9 mouse cellular contexts compared by ENCODE assay signal in genomic region chr7:66929263-66929662, GRCm38 (mm10).
DNase-seq lines count a peak whose midpoint lies in the region; ATAC-seq and TF ChIP-seq lines count a peak whose summit lies in the region.
"Had no signal": no experiment of that assay in that cellular context is flagged by ENCODE, and none has a peak within 500 bp of the region (broad histone marks: within the 10 kb centered on the region; RNA-seq: fewer than 3 reads in every experiment).

No protein-coding gene starts in this region.

- no peak overlapping the region for H3K4me2 ChIP-seq in liver, postnatal 0 days (ENCODE audit: low read depth, low read length)
- H3K4me2 ChIP-seq in kidney, postnatal 0 days (ENCODE audit: low read length): no peak overlapping the region
- peak overlapping the region; percentile 17 for H3K4me2 ChIP-seq in stomach, embryonic 15.5 days

- H3K9me3 ChIP-seq in liver, postnatal 0 days (ENCODE audit: low read length): no peaks in the 10 kb centered on the region
- H3K9me3 ChIP-seq in kidney, postnatal 0 days (replicated peaks; ENCODE audit: low read length): no peaks in the 10 kb centered on the region
- no peaks in the 10 kb centered on the region for H3K9me3 ChIP-seq in stomach, embryonic 15.5 days

- H3K27ac ChIP-seq in liver, postnatal 0 days (ENCODE audit: low read depth): no peak overlapping the region
- no peak overlapping the region for H3K27ac ChIP-seq in kidney, postnatal 0 days
- H3K27ac ChIP-seq in stomach, embryonic 15.5 days: peak overlapping the region; percentile 58; the same call in 1 of the 2 replicates

- ATAC-seq in liver, postnatal 0 days: no peak
- no peak; the same call in 1 of the 2 replicates for ATAC-seq in kidney, postnatal 0 days (replicated peaks; ENCODE audit: low FRiP score, low read depth)
- peak; percentile 77 for ATAC-seq in stomach, embryonic 15.5 days (ENCODE audit: insufficient read depth, low FRiP score, low read depth)
- ATAC-seq in monocyte, adult 5-6 weeks (replicated peaks; ENCODE audit: insufficient number of reproducible peaks, low FRiP score, low TSS enrichment, poor library complexity, severe bottlenecking): no peak

- H3K9ac ChIP-seq in liver, postnatal 0 days (replicated peaks): no peak overlapping the region
- no peak overlapping the region for H3K9ac ChIP-seq in kidney, postnatal 0 days (ENCODE audit: low read depth, low read length)
- H3K9ac ChIP-seq in stomach, embryonic 15.5 days: no peak overlapping the region

- no peak overlapping the region for H3K4me3 ChIP-seq in liver, postnatal 0 days (ENCODE audit: low read depth, low read length)
- H3K4me3 ChIP-seq in kidney, postnatal 0 days (replicated peaks; ENCODE audit: low read depth, low read length): no peak overlapping the region
- no peak overlapping the region for H3K4me3 ChIP-seq in stomach, embryonic 15.5 days (replicated peaks)

- H3K27me3 ChIP-seq in liver, postnatal 0 days (ENCODE audit: insufficient read depth, low read length): no peaks in the 10 kb centered on the region
- no peaks in the 10 kb centered on the region for H3K27me3 ChIP-seq in kidney, postnatal 0 days (ENCODE audit: insufficient read depth, low read length)
- H3K27me3 ChIP-seq in stomach, embryonic 15.5 days (replicated peaks): no peaks in the 10 kb centered on the region

- no peak for TF ChIP-seq EP300 in liver, postnatal 0 days (IDR thresholded peaks at IDR 0.05; ENCODE audit: low read depth)

- no peaks in the 10 kb centered on the region for H3K4me1 ChIP-seq in liver, postnatal 0 days (ENCODE audit: insufficient read depth)
- no peaks in the 10 kb centered on the region for H3K4me1 ChIP-seq in kidney, postnatal 0 days (replicated peaks; ENCODE audit: insufficient read depth, low read length)
- H3K4me1 ChIP-seq in stomach, embryonic 15.5 days: peaks cover 7% of the 10 kb centered on the region

- no peaks in the 10 kb centered on the region for H3K36me3 ChIP-seq in liver, postnatal 0 days (replicated peaks; ENCODE audit: insufficient read depth, low read length)
- H3K36me3 ChIP-seq in kidney, postnatal 0 days (ENCODE audit: insufficient read depth, low read length): no peaks in the 10 kb centered on the region
- no peaks in the 10 kb centered on the region for H3K36me3 ChIP-seq in stomach, embryonic 15.5 days
- H3K36me3 ChIP-seq: G1E had no signal

- TF ChIP-seq CTCF in liver, postnatal 0 days (IDR thresholded peaks at IDR 0.05; ENCODE audit: low read depth): no peak
- TF ChIP-seq CTCF in kidney, postnatal 0 days (IDR thresholded peaks at IDR 0.05; ENCODE audit: low read depth): no peak

- 29% methylated on average over 6 of the region's 6 CpGs for WGBS in liver, postnatal 0 days (ENCODE audit: insufficient replicate concordance)
- WGBS in kidney, postnatal 0 days: 32% methylated on average over 6 of the region's 6 CpGs
- WGBS in stomach, embryonic 15.5 days: 15% methylated on average over 6 of the region's 6 CpGs

- peak; percentile 21 for DNase-seq in liver
- DNase-seq in liver, postnatal 0 days: no peak
- DNase-seq in gastrocnemius, postnatal 4 days (ENCODE audit: low spot score in 2 of 2): peak; percentile 59 to 84
- peak; percentile 76 for DNase-seq in kidney, postnatal 0 days (ENCODE audit: low spot score)
- no peak for DNase-seq in B cell, adult 2 months
- DNase-seq in cerebellum, adult 9-10 months: no peak

Comparison
In these comparisons a context has a peak if more than half of its experiments do, and no peak if none do; other contexts are left out.
1. DNase-seq: peak in liver (single experiment), gastrocnemius, postnatal 4 days (2 of 2) and kidney, postnatal 0 days (single experiment); none in liver, postnatal 0 days (single experiment), B cell, adult 2 months (0 of 2) and cerebellum, adult 9-10 months (single experiment).